Mouse (Mus musculus): ENCODE measurements at regions not wholly inside any gene's neighbourhood (a gene's known extent, or its start where the extent isn't known, plus 50 kb on each side); places are given as distances from the start of the nearest gene placed in this dataset.

DNA sequence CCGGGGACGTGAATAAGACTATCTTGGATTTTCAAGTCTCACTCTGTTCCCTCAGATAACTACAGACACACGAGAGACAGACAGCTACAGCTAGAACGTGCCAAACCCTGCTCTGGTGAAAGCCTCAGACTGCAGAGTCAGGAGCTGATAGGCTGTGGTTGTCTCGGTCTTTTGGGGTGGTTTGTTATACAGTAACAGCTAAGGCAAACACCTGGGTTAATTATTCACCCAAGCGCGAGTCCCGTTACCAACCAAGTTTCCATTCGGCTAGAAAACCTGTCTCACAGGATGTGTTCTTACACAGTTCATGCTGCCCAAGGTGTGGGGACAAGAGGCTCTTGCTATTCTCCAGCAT is 137.7 kb upstream of the Mocs2 start (continued):
- TF ChIP-seq ZC3H11A (IDR thresholded peaks at IDR 0.05; ENCODE audit: low read depth, low read length), result no peak

- no peaks in the 10 kb centered on the region for H3K9me3 ChIP-seq (replicated peaks; ENCODE audit: insufficient read depth, low read length)
- H3K27me3 ChIP-seq (ENCODE audit: control insufficient read depth in 1 of 2, insufficient read depth in 2 of 2, low read length in 2 of 2), result no peaks in the 10 kb centered on the region
- H3K4me1 ChIP-seq (ENCODE audit: control insufficient read depth in 1 of 2, insufficient read depth in 2 of 2, low read length in 2 of 2), result peaks cover 0 to 16% of the 10 kb centered on the region in 2 experiments; a peak in 3 of 4 replicates
- TF ChIP-seq NRF1 (IDR thresholded peaks at IDR 0.05; ENCODE audit: insufficient read depth, low read depth, low read length, poor library complexity, severe bottlenecking) (no peak), SMC3 (IDR thresholded peaks at IDR 0.05; ENCODE audit: low read depth, low read length) (no peak), CTCF (IDR thresholded peaks at IDR 0.05 in 2 of 3, conservative IDR thresholded peaks at IDR 0.05 in 1 of 3; ENCODE audit: control insufficient read depth in 1 of 3, insufficient read depth in 1 of 3, low read depth in 2 of 3, low read length in 3 of 3, poor library complexity in 1 of 3, severe bottlenecking in 1 of 3) (no peak), POLR2A (IDR thresholded peaks at IDR 0.05; ENCODE audit: control insufficient read depth in 1 of 2, insufficient read depth in 1 of 2, low read depth in 1 of 2, low read length in 2 of 2, poor library complexity in 1 of 2) (no peak), MXI1 (IDR thresholded peaks at IDR 0.05; ENCODE audit: low read depth, low read length) (no peak), MYC (IDR thresholded peaks at IDR 0.05; ENCODE audit: low read depth, low read length) (no peak), GABPA (IDR thresholded peaks at IDR 0.05; ENCODE audit: low read depth, low read length) (no peak), MEF2A (IDR thresholded peaks at IDR 0.05; ENCODE audit: extremely low read depth, insufficient replicate concordance, low read depth, low read length, poor library complexity, severe bottlenecking) (no peak), ZC3H11A (IDR thresholded peaks at IDR 0.05; ENCODE audit: low read depth, low read length) (no peak), ZNF384 (IDR thresholded peaks at IDR 0.05; ENCODE audit: low read depth, low read length) (no peak), RAD21 (IDR thresholded peaks at IDR 0.05; ENCODE audit: low read depth, low read length) (no peak), MYB (IDR thresholded peaks at IDR 0.05; ENCODE audit: low read depth, low read length) (no peak), HCFC1 (IDR thresholded peaks at IDR 0.05; ENCODE audit: low read depth, low read length) (no peak), ZMIZ1 (IDR thresholded peaks at IDR 0.05; ENCODE audit: low read depth, low read length) (no peak), BHLHE40 (IDR thresholded peaks at IDR 0.05; ENCODE audit: borderline replicate concordance, low read depth, low read length) (no peak), TBP (IDR thresholded peaks at IDR 0.05; ENCODE audit: low read depth, low read length) (no peak), CHD1 (IDR thresholded peaks at IDR 0.05; ENCODE audit: low read depth, low read length) (no peak), USF1 (IDR thresholded peaks at IDR 0.05; ENCODE audit: low read depth, low read length) (no peak), MAX (IDR thresholded peaks at IDR 0.05; ENCODE audit: low read length) (no peak), EP300 (IDR thresholded peaks at IDR 0.05; ENCODE audit: low read depth in 1 of 2, low read length in 2 of 2) (no peak)
- peaks cover 0 to 7% of the 10 kb centered on the region in 2 experiments; a peak in 2 of 4 replicates for H3K36me3 ChIP-seq (ENCODE audit: control insufficient read depth in 1 of 2, insufficient read depth in 2 of 2, low read length in 2 of 2)
- H3K9ac ChIP-seq (ENCODE audit: control insufficient read depth, low read depth, low read length, poor library complexity, severe bottlenecking), result no peak overlapping the region
- no peak overlapping the region for H3K4me3 ChIP-seq (ENCODE audit: control insufficient read depth in 1 of 2, insufficient read depth in 1 of 2, low read depth in 2 of 2, low read length in 2 of 2)
- H3K79me2 ChIP-seq (ENCODE audit: control insufficient read depth, insufficient read depth, low read length, poor library complexity), result no peaks in the 10 kb centered on the region
- DNase-seq (ENCODE audit: low read depth, low spot score), result no peak
- no peak overlapping the region for H3K27ac ChIP-seq (ENCODE audit: control insufficient read depth, low read depth, low read length)
Observed at GRCm38 (mm10) chr13:114681196-114681595, 136.8 kb upstream of the Mocs2 start.

Data from MEL (cell line).